Mouse (Mus musculus) heart, postnatal 0 days (tissue): ENCODE data around the gene Samd4.

ENCODE experiments used
- CTCF ChIP-seq: IDR thresholded peaks from 2 replicates; pipeline ENCODE4 v1.5.1; 2016; ENCODE audit warnings: antibody characterized with exemption, control low read depth, low read depth
- EP300 ChIP-seq: IDR thresholded peaks from 2 replicates; pipeline ENCODE4 v1.6.1; 2016; ENCODE audit warnings: antibody characterized with exemption, low read depth

DNA sequence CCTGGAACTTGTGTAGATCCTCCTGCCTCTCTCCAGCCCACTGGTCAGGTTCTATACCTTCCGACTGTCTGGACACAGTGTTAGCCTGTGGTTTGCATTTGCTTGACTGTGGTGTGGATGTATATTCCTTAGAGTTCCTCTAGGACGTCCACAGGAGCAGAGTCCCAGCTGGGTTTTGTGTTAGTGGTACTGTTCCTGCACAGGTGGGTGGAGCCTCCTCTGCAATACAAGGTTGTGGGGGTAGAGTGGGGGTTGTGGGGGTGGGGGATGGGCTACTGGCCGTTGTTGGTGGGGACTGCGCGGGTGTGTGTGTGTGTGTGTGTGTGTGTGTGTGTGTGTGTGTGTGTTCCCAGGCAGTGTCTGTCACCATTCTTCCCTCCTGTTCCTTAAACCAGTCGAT, 58.4 kb downstream of the Samd4 start:
- TF ChIP-seq CTCF (no peak), EP300 (no peak)
